18 mouse cellular contexts compared by ENCODE assay signal in genomic region chr10:59112755-59113154, GRCm38 (mm10).
"Had no signal": no experiment of that assay in that cellular context is flagged by ENCODE, and none has a peak within 500 bp of the region (broad histone marks: within the 10 kb centered on the region; RNA-seq: fewer than 3 reads in every experiment).

No protein-coding gene starts in this region.

- H3K4me2 ChIP-seq: intestine, embryonic 15.5 days; limb, embryonic 12.5 days; limb, embryonic 15.5 days; liver, embryonic 11.5 days; lung, embryonic 14.5 days; midbrain, embryonic 13.5 days had no signal

- H3K27ac ChIP-seq: intestine, embryonic 15.5 days; limb, embryonic 12.5 days; limb, embryonic 15.5 days; liver, embryonic 14.5 days; midbrain, embryonic 10.5 days; midbrain, embryonic 13.5 days; stomach, postnatal 0 days had no signal

- H3K4me1 ChIP-seq: intestine, embryonic 15.5 days; limb, embryonic 12.5 days; limb, embryonic 15.5 days; midbrain, embryonic 10.5 days; midbrain, embryonic 13.5 days had no signal

- H3K27me3 ChIP-seq: intestine, embryonic 15.5 days; limb, embryonic 12.5 days; limb, embryonic 15.5 days; midbrain, embryonic 13.5 days had no signal

- H3K36me3 ChIP-seq: intestine, embryonic 15.5 days; limb, embryonic 12.5 days; midbrain, embryonic 10.5 days; midbrain, embryonic 13.5 days had no signal

- H3K9ac ChIP-seq: intestine, embryonic 15.5 days; limb, embryonic 12.5 days; limb, embryonic 15.5 days; liver, embryonic 14.5 days; liver, postnatal 0 days; lung, embryonic 14.5 days; midbrain, embryonic 13.5 days had no signal

- ATAC-seq: intestine, embryonic 15.5 days; liver, postnatal 0 days; midbrain, embryonic 13.5 days had no signal

- DNase-seq: kidney, adult 11 months; kidney, adult 8-10 months; kidney, postnatal 14 days; kidney, postnatal 4 days; left cerebral cortex, postnatal 4 days; liver, postnatal 0 days; lung, embryonic 14.5 days; lung, postnatal 14 days; thymus, adult 2 months; thymus, postnatal 25 days had no signal

- H3K9me3 ChIP-seq: intestine, embryonic 15.5 days; limb, embryonic 12.5 days; limb, embryonic 15.5 days; midbrain, embryonic 10.5 days; midbrain, embryonic 13.5 days had no signal

- H3K4me3 ChIP-seq: intestine, embryonic 15.5 days; limb, embryonic 12.5 days; limb, embryonic 15.5 days; midbrain, embryonic 10.5 days; midbrain, embryonic 13.5 days had no signal
